Mouse (Mus musculus) stomach, embryonic 16.5 days (tissue): Measurements from ENCODE around the gene Ubash3b. TPM values are rescaled to one million over a fixed set of nuclear protein-coding genes. Genes with fewer than 3 reads are reported as not detected.

ENCODE experiments used
- ATAC-seq: fragments of 200-750 bp; cut with Nextera tagmentation; 2 replicates; pipeline ENCODE4 v1.8.0; 2017; ENCODE audit warnings: moderate number of reproducible peaks, moderate TSS enrichment; ENCODE audit not compliant: insufficient read depth, low FRiP score
- H3K27ac ChIP-seq: fragments of 300-500 bp; sonication (generic); 2 replicates; pipeline ENCODE4 v1.5.1; 2014; ENCODE audit warnings: low read length
- H3K27me3 ChIP-seq: fragments of 300-500 bp; sonication (generic); 2 replicates; pipeline ENCODE4 v1.6.1; 2014; ENCODE audit warnings: low read length, control low read depth, mixed read lengths; ENCODE audit not compliant: control insufficient read depth, insufficient read depth
- H3K36me3 ChIP-seq: fragments of 300-500 bp; sonication (generic); 2 replicates; pipeline ENCODE4 v1.6.1; 2014; ENCODE audit warnings: low read length; ENCODE audit not compliant: control insufficient read depth, insufficient read depth
- H3K4me1 ChIP-seq: fragments of 300-500 bp; sonication (generic); 2 replicates; pipeline ENCODE4 v1.6.1; 2014; ENCODE audit warnings: low read length, control low read depth, mixed read lengths; ENCODE audit not compliant: control insufficient read depth, insufficient read depth
- H3K4me2 ChIP-seq: fragments of 300-500 bp; sonication (generic); 2 replicates; pipeline ENCODE4 v1.6.1; 2014; ENCODE audit warnings: low read depth, low read length, mixed read lengths
- H3K4me3 ChIP-seq: fragments of 300-500 bp; sonication (generic); replicated peaks from 2 replicates; pipeline ENCODE4 v1.5.1; 2014; ENCODE audit warnings: mild to moderate bottlenecking, low read length
- H3K9ac ChIP-seq: fragments of 300-500 bp; sonication (generic); 2 replicates; pipeline ENCODE4 v1.6.1; 2014; ENCODE audit warnings: low read length
- H3K9me3 ChIP-seq: fragments of 300-500 bp; sonication (generic); replicated peaks from 2 replicates; pipeline ENCODE4 v1.6.1; 2016; ENCODE audit warnings: low read length, control low read depth; ENCODE audit not compliant: control insufficient read depth
- WGBS: fragments of 180-500 bp; shearing (Covaris S2); extraction: QIAGEN DNeasy Blood & Tissue Kit; methylation state at CpG from one replicate; pipeline ENCODE4 v1.1.7; 2014; 5-methylcytosine and 5-hydroxymethylcytosine counted together
- polyA plus RNA-seq: library from polyadenylated mRNA; unstranded; fragments of >200 nt; fragmentation: Nextera tagmentation; extraction: Ambion mirVana; gene quantifications from 2 replicates; pipeline ENCODE4 v1.2.1, GENCODE M21; 2015

The Ubash3b gene
- polyA plus RNA-seq, 1 experiment from 2014 or later, result 3.0 TPM

DNA sequence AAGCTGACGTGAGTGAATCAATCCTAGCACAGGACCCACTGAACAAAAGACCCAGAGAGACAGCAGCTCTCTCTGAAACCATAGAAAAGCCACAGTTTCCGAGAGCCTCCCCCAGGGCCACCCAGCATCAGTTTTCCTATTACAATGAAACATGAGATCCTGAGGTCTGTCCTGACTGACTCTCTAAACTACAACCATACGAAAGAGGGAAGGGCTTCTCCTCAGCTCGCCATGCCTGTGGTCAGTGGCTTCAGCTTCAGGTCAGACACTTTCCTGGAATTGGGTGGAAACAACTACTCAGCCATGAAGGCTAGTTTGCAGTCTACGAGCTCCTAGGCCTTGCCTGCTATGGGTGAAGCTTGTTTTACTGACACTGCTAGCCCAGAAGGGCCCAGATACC, 62.4 kb downstream of the Ubash3b start:
- Histone ChIP-seq H3K27ac (no peak overlapping the region), H3K4me3 (no peak overlapping the region), H3K27me3 (no peaks in the 10 kb centered on the region), H3K9me3 (no peaks in the 10 kb centered on the region), H3K36me3 (no peaks in the 10 kb centered on the region), H3K4me2 (no peak overlapping the region), H3K9ac (no peak overlapping the region), H3K4me1 (no peaks in the 10 kb centered on the region)
- ATAC-seq, result no peak
- 62% methylated on average over 5 of the region's 5 CpGs for WGBS

DNA sequence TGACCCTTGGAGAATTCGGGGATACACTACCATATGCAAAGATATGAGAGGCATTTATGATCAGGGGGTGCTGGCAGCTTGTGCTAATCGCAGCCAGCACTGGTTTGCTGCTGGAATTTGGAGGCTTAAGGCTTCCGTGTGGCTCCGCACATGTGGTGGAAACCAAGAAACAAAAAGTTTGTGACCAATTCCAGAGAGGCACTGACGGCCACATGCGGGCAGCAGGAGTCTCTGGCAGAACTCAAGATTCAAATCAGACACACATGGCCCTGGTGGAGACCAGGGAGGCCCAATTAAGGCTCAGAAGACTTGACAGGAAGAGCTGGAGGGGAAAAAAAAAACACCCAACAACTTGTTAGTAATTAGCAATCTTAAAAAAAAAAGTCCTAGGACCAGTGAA, 63.4 kb downstream of the Ubash3b start:
- Histone ChIP-seq H3K9me3 (no peaks in the 10 kb centered on the region), H3K9ac (no peak overlapping the region), H3K27ac (no peak overlapping the region), H3K4me3 (no peak overlapping the region), H3K36me3 (no peaks in the 10 kb centered on the region), H3K4me1 (no peaks in the 10 kb centered on the region), H3K27me3 (no peaks in the 10 kb centered on the region), H3K4me2 (no peak overlapping the region)
- no peak for ATAC-seq
- 89% methylated on average over 6 of the region's 6 CpGs for WGBS

DNA sequence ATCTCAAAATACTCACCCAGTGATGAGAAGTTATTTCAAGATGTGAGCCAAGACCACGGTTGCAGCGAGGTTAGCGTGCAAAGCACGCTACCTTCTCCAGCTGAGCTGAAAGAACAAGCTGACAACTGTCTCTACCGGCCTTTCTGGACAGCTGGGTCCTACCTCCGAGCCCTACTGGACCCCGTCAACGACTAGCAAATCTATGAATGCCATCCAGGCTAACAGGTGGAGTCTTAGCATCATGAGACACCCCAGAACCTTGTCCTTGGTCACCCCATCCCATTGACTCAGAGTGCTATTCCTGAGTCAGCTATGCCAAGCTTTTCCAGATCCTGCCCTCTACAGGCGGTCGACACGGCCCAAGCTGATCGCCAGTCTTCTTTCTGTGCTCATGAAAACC, 69.5 kb downstream of the Ubash3b start:
- no peaks in the 10 kb centered on the region for H3K4me1 ChIP-seq
- H3K4me2 ChIP-seq, result no peak overlapping the region
- H3K9ac ChIP-seq, result no peak overlapping the region
- H3K27me3 ChIP-seq, result no peaks in the 10 kb centered on the region
- ATAC-seq, result no peak
- WGBS, result 89% methylated on average over 12 of the region's 12 CpGs
- H3K27ac ChIP-seq, result no peak overlapping the region
- no peaks in the 10 kb centered on the region for H3K9me3 ChIP-seq
- no peaks in the 10 kb centered on the region for H3K36me3 ChIP-seq
- no peak overlapping the region for H3K4me3 ChIP-seq

DNA sequence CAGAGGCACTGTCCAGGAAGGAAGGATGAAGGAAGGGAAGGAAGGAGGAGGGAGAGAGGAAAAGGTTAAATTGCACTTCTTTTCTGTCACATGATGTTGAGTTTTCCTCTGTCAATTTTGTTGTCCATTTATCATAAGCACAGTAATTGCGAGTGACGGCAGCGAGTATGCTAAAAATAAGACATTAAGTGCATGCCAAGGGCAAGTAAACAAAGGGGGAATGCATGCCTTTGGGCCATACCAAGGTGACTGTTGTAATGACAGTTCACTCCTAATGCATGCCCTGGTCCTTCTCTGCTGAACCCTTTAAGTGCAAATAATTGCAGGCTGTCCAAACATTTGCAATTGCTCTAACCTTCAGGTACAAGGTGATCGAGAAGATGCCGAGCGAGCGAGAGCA, 70.3 kb downstream of the Ubash3b start:
- no peaks in the 10 kb centered on the region for H3K9me3 ChIP-seq
- no peak overlapping the region for H3K4me3 ChIP-seq
- no peak overlapping the region for H3K27ac ChIP-seq
- H3K27me3 ChIP-seq, result no peaks in the 10 kb centered on the region
- H3K36me3 ChIP-seq, result no peaks in the 10 kb centered on the region
- no peaks in the 10 kb centered on the region for H3K4me1 ChIP-seq
- ATAC-seq, result no peak
- no peak overlapping the region for H3K9ac ChIP-seq
- H3K4me2 ChIP-seq, result no peak overlapping the region
- 24% methylated on average over 7 of the region's 7 CpGs for WGBS

DNA sequence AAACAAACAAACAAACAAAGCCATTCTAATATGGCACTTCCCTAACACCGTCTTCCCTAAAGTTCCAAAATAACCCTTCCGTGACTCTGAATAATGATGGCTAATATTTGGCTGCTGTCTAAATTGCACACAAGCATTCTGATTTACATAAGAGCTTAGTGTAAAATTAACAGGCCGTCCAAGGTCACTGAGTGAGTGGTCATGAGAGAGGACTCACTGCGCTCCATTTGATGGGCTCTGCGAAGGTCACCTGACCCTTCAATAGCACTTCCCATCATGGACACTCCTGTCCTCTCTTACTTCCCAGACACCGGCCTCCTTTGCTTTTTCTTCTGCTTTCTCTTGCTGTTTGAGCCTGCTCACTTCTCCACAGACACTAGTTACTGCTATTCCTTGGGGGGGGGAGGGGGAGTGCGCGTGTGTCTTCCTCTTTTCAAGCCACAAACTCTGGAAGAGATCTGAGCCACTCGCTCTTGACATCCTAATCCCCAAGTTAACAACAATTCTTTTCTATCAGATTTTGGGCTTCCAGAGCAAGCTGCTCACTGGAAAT, 73.6 kb downstream of the Ubash3b start:
- Histone ChIP-seq H3K4me3 (no peak overlapping the region), H3K4me1 (peaks cover 13% of the 10 kb centered on the region), H3K36me3 (no peaks in the 10 kb centered on the region), H3K9me3 (no peaks in the 10 kb centered on the region), H3K27ac (no peak overlapping the region), H3K9ac (no peak overlapping the region), H3K4me2 (no peak overlapping the region), H3K27me3 (no peaks in the 10 kb centered on the region)
- WGBS, result 57% methylated on average over 9 of the region's 9 CpGs
- ATAC-seq, result no peak

DNA sequence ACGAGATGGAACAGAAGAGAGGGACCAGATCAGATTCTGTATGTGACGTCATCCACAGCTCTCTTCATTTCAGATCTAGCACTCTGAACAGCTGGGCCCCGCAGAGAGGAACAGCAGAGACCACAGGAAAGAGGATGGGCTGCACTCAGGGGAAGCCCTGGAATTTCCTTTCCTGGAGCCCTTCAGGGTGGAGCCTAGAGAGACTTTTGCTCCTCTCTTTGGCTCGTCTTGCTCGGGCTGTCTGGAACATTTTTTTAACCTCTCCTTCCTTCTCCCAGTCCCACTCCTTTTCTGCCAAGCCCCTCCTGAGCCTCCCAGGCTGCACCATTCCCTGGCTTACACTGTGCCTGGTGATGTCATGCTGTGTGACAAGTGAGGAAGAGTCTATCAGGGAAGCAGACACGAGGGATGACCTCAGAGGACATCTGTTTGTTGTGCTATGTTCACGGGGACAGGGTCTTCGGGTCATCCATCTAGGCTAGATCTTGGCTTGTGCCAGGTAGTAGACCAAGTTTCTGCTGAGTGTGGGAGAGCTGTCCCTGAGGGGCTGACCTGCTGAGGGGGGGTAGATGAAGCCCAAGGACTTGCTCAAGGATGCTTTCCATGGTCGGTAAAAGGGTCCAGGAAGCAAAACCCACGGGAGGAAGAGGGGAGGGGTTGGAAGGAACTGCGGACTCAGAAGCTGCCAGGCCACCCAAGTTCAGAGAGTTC, 77.2 kb downstream of the Ubash3b start:
- WGBS, result 18% methylated on average over 11 of the region's 11 CpGs
- Histone ChIP-seq H3K9me3 (no peaks in the 10 kb centered on the region), H3K36me3 (no peaks in the 10 kb centered on the region), H3K4me3 (no peak overlapping the region), H3K27ac (peak overlapping the region; percentile 66), H3K27me3 (no peaks in the 10 kb centered on the region), H3K4me2 (peak overlapping the region; percentile 34; the same call in 1 of the 2 replicates), H3K9ac (0 out of 2 replicates have a peak overlapping the region, but pooled peaks have one; percentile 28), H3K4me1 (peaks cover 17% of the 10 kb centered on the region)
- ATAC-seq, result peak; percentile 84

DNA sequence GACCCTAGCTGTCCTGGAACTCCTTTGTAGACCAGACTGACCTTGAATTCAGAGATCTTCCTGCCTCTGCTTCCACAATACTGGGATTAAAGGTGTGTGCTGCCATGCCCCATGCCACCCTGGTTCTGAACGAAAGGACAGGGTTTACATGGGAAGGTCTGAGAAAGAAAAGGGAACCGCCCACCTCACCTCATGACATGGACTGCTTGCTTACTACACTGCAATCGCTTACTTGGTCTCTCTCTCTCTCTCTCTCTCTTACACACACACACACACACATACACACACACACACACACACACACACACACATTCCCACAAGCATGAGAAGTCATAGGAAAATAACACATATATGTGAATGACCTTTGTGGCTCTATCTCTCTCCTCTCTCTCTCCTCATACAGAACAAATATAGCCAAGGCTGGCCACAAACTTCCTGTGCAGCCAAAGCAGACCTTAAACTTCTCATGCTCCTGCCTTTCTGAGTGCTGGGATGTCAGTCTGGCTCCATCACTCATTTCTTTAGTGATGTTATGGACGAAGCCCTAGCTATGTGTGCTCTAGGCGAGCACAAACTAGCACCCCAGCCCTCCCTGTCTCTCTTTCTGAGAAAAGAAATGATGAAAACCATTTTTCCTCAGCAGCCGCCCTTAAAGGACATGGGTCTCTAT, 78.0 kb downstream of the Ubash3b start:
- Histone ChIP-seq H3K4me2 (peak overlapping the region; percentile 14; the same call in 1 of the 2 replicates), H3K4me1 (peaks cover 18% of the 10 kb centered on the region), H3K27me3 (no peaks in the 10 kb centered on the region), H3K9me3 (no peaks in the 10 kb centered on the region), H3K9ac (no peak overlapping the region), H3K27ac (peak overlapping the region; percentile 66), H3K4me3 (no peak overlapping the region), H3K36me3 (no peaks in the 10 kb centered on the region)
- no peak for ATAC-seq
- WGBS, result 71% methylated on average over 6 of the region's 6 CpGs

DNA sequence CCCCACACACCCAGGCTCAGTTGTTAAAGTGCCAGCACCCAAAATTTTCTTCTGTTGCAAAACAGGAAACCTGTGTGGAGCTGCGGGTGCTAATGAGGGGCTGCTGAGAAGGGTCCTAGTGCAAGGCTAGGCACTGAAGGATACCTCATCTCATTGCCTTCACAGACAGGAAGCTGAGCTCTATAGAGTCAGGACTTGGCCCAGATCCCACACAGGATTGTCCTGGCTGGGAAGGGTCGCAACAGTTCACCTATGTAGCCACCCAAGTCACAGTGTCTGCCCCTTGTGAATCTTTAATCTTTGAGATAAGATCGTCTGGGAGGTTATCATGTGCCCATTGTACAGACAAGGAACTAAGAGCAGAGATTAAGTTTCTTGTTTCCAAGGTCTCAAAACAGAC, 78.6 kb downstream of the Ubash3b start:
- 70% methylated on average over 3 of the region's 3 CpGs for WGBS
- no peaks in the 10 kb centered on the region for H3K36me3 ChIP-seq

DNA sequence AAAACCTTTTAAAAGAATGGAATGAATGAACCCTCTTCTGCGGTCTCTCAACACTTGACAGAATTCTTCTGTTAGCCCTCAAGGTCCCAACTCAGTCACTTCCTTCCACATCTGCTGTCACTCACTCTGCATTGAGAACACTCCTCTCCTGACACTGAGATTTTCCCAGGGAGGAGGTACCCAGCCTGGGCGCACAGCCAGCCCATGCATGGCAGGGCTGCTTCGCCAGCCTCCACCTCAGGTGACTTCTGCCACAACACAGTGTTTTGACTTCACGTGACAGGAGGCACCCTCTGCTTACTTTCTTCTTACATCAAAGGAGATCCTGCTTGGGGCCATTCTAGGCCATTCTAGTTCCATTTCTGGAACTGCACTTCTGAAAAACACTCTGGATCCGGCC, 80.6 kb downstream of the Ubash3b start:
- no peak overlapping the region for H3K27ac ChIP-seq
- no peaks in the 10 kb centered on the region for H3K9me3 ChIP-seq
- H3K36me3 ChIP-seq, result no peaks in the 10 kb centered on the region
- H3K4me3 ChIP-seq, result no peak overlapping the region
- 82% methylated on average over 5 of the region's 5 CpGs for WGBS
- ATAC-seq, result no peak
- H3K9ac ChIP-seq, result no peak overlapping the region
- H3K4me1 ChIP-seq, result peaks cover 18% of the 10 kb centered on the region
- H3K4me2 ChIP-seq, result no peak overlapping the region
- no peaks in the 10 kb centered on the region for H3K27me3 ChIP-seq

More for the DNA sequence above, 78.6 kb downstream of the Ubash3b start:
- H3K27me3 ChIP-seq, result no peaks in the 10 kb centered on the region
- H3K9ac ChIP-seq, result no peak overlapping the region
- no peak overlapping the region for H3K4me3 ChIP-seq
- no peak for ATAC-seq
- no peak overlapping the region for H3K4me2 ChIP-seq
- H3K4me1 ChIP-seq, result peaks cover 18% of the 10 kb centered on the region
- H3K9me3 ChIP-seq, result no peaks in the 10 kb centered on the region
- no peak overlapping the region for H3K27ac ChIP-seq
